Mouse (Mus musculus) MEL (cell line): ENCODE results near the gene Lcn9. TPM values are rescaled to one million over a fixed set of nuclear protein-coding genes. Genes with fewer than 3 reads are reported as not detected.

ENCODE experiments used
- DNase-seq: peaks from one replicate; pipeline ENCODE4 v3.0.0; 2011; ENCODE audit warnings: low read depth, low spot score
- H3K27ac ChIP-seq: 2 replicates; pipeline ENCODE4 v1.5.1; 2012; ENCODE audit warnings: low read depth, mild to moderate bottlenecking, control low read depth, low read length, moderate library complexity; ENCODE audit not compliant: control insufficient read depth
- H3K27me3 ChIP-seq, 2 experiments: fragments of 150-350 bp in 1 of 2; sonication (generic) in 1 of 2; 2 replicates each; pipeline ENCODE4 v1.6.1; 2012; ENCODE audit warnings: low read length in 2 of 2, mild to moderate bottlenecking in 2 of 2, improper control_type of control experiment in 1 of 2, moderate library complexity in 1 of 2; ENCODE audit not compliant: insufficient read depth in 2 of 2, control insufficient read depth in 1 of 2
- H3K36me3 ChIP-seq, 2 experiments: 2 replicates each; pipeline ENCODE4 v1.6.1; 2012 to 2014; ENCODE audit warnings: low read length in 2 of 2, improper control_type of control experiment in 1 of 2, inconsistent platforms in 1 of 2, mild to moderate bottlenecking in 1 of 2; ENCODE audit not compliant: insufficient read depth in 2 of 2, control insufficient read depth in 1 of 2
- H3K4me1 ChIP-seq, 2 experiments: fragments of 150-350 bp in 1 of 2; sonication (generic) in 1 of 2; 2 replicates each; pipeline ENCODE4 v1.6.1; 2012; ENCODE audit warnings: low read length in 2 of 2, improper control_type of control experiment in 1 of 2, mild to moderate bottlenecking in 1 of 2; ENCODE audit not compliant: insufficient read depth in 2 of 2, control insufficient read depth in 1 of 2
- H3K4me3 ChIP-seq, 2 experiments: fragments of 150-350 bp in 1 of 2; sonication (generic) in 1 of 2; 2 replicates each; pipeline ENCODE4 v1.5.1; 2012; ENCODE audit warnings: low read depth in 2 of 2, low read length in 2 of 2, mild to moderate bottlenecking in 2 of 2, moderate library complexity in 2 of 2, control low read depth in 1 of 2, improper control_type of control experiment in 1 of 2; ENCODE audit not compliant: control insufficient read depth in 1 of 2, insufficient read depth in 1 of 2
- H3K79me2 ChIP-seq: 2 replicates; pipeline ENCODE4 v1.6.1; 2012; ENCODE audit warnings: mild to moderate bottlenecking, low read length, moderate library complexity; ENCODE audit not compliant: control insufficient read depth, poor library complexity, insufficient read depth
- H3K9ac ChIP-seq: 2 replicates; pipeline ENCODE4 v1.6.1; 2012; ENCODE audit warnings: low read depth, mild to moderate bottlenecking, control low read depth, low read length, moderate library complexity; ENCODE audit not compliant: control insufficient read depth, poor library complexity, severe bottlenecking
- H3K9me3 ChIP-seq: fragments of 150-350 bp; sonication (generic); replicated peaks from 2 replicates; pipeline ENCODE4 v1.6.1; 2012; ENCODE audit warnings: mild to moderate bottlenecking, low read length, improper control_type of control experiment, moderate library complexity; ENCODE audit not compliant: insufficient read depth
- CHD1 ChIP-seq: IDR thresholded peaks from 2 replicates; pipeline ENCODE4 v1.6.1; 2012; ENCODE audit warnings: low read depth, mild to moderate bottlenecking, inconsistent platforms, low read length, improper control_type of control experiment
- CTCF ChIP-seq, 3 experiments: IDR thresholded peaks in 2 of 3; conservative IDR thresholded peaks in 1 of 3; 2 replicates each; pipeline ENCODE4 v1.5.1; 2011 to 2012; ENCODE audit warnings: low read length in 3 of 3, low read depth in 2 of 3, mild to moderate bottlenecking in 2 of 3, improper control_type of control experiment in 1 of 3, inconsistent platforms in 1 of 3, mixed read lengths in 1 of 3, moderate library complexity in 1 of 3; ENCODE audit not compliant: control insufficient read depth in 1 of 3, insufficient read depth in 1 of 3, poor library complexity in 1 of 3, severe bottlenecking in 1 of 3
- EP300 ChIP-seq, 2 experiments: IDR thresholded peaks; 2 replicates each; pipeline ENCODE4 v1.6.1; 2011; ENCODE audit warnings: improper control_type of control experiment in 2 of 2, low read length in 2 of 2, low read depth in 1 of 2, mild to moderate bottlenecking in 1 of 2
- GATA1 ChIP-seq: IDR thresholded peaks from 2 replicates; pipeline ENCODE4 v1.6.1; 2011; ENCODE audit warnings: low read depth, low read length, improper control_type of control experiment
- HCFC1 ChIP-seq: IDR thresholded peaks from 2 replicates; pipeline ENCODE4 v1.6.1; 2012; ENCODE audit warnings: low read depth, mild to moderate bottlenecking, inconsistent platforms, low read length, improper control_type of control experiment, moderate library complexity
- JUND ChIP-seq: IDR thresholded peaks from 2 replicates; pipeline ENCODE4 v1.6.1; 2011; ENCODE audit warnings: low read depth, mild to moderate bottlenecking, improper control_type of control experiment, low read length
- MAX ChIP-seq: IDR thresholded peaks from 2 replicates; pipeline ENCODE4 v1.6.1; 2011; ENCODE audit warnings: low read length, improper control_type of control experiment
- MAZ ChIP-seq: IDR thresholded peaks from 2 replicates; pipeline ENCODE4 v1.6.1; 2012; ENCODE audit warnings: low read depth, mild to moderate bottlenecking, inconsistent platforms, low read length, improper control_type of control experiment
- MYB ChIP-seq: IDR thresholded peaks from 2 replicates; pipeline ENCODE4 v1.6.1; 2011; ENCODE audit warnings: mild to moderate bottlenecking, low read depth, low read length, improper control_type of control experiment
- NELFE ChIP-seq: IDR thresholded peaks from 2 replicates; pipeline ENCODE4 v1.6.1; 2011; ENCODE audit warnings: low read depth, low read length, improper control_type of control experiment
- POLR2A ChIP-seq, 2 experiments: IDR thresholded peaks; 2 replicates each; pipeline ENCODE4 v1.6.1; 2011 to 2012; ENCODE audit warnings: low read length in 2 of 2, mild to moderate bottlenecking in 2 of 2, control low read depth in 1 of 2, improper control_type of control experiment in 1 of 2, low read depth in 1 of 2, moderate library complexity in 1 of 2; ENCODE audit not compliant: control insufficient read depth in 1 of 2, insufficient read depth in 1 of 2, poor library complexity in 1 of 2
- POLR2AphosphoS5 ChIP-seq: IDR thresholded peaks from 2 replicates; pipeline ENCODE4 v1.6.1; 2012; ENCODE audit warnings: low read depth, borderline replicate concordance, mild to moderate bottlenecking, inconsistent platforms, low read length, moderate library complexity, mixed read lengths
- SMC3 ChIP-seq: IDR thresholded peaks from 2 replicates; pipeline ENCODE4 v1.6.1; 2011; ENCODE audit warnings: low read depth, low read length, improper control_type of control experiment
- TAL1 ChIP-seq: IDR thresholded peaks from 2 replicates; pipeline ENCODE4 v1.6.1; 2012; ENCODE audit warnings: mild to moderate bottlenecking, inconsistent platforms, low read length, moderate library complexity, mixed read lengths
- TBP ChIP-seq: IDR thresholded peaks from 2 replicates; pipeline ENCODE4 v1.8.0; 2011; ENCODE audit warnings: low read depth, low read length, improper control_type of control experiment
- USF1 ChIP-seq: IDR thresholded peaks from 2 replicates; pipeline ENCODE4 v1.6.1; 2014; ENCODE audit warnings: low read depth, mild to moderate bottlenecking, inconsistent platforms, low read length, improper control_type of control experiment, moderate library complexity
- ZC3H11A ChIP-seq: IDR thresholded peaks from 2 replicates; pipeline ENCODE4 v1.6.1; 2012; ENCODE audit warnings: low read depth, mild to moderate bottlenecking, inconsistent platforms, low read length, improper control_type of control experiment
- ZKSCAN1 ChIP-seq: IDR thresholded peaks from 2 replicates; pipeline ENCODE4 v1.6.1; 2012; ENCODE audit warnings: low read depth, mild to moderate bottlenecking, inconsistent platforms, low read length, improper control_type of control experiment, moderate library complexity
- ZMIZ1 ChIP-seq: IDR thresholded peaks from 2 replicates; pipeline ENCODE4 v1.6.1; 2012; ENCODE audit warnings: low read depth, mild to moderate bottlenecking, inconsistent platforms, low read length, improper control_type of control experiment, moderate library complexity
- ZNF384 ChIP-seq: IDR thresholded peaks from 2 replicates; pipeline ENCODE4 v1.6.1; 2012; ENCODE audit warnings: low read depth, mild to moderate bottlenecking, inconsistent platforms, low read length, improper control_type of control experiment
- polyA plus RNA-seq, 2 experiments: library from polyadenylated mRNA; stranded (reverse) in 1 of 2; unstranded in 1 of 2; fragments of >175 nt in 1 of 2; fragments of >200 nt in 1 of 2; gene quantifications; 2 replicates each; pipeline versions ENCODE4 v1.2.1 to v1.2.4; 2012; ENCODE audit warnings: low replicate concordance in 2 of 2, low read depth in 1 of 2; ENCODE audit not compliant: insufficient read length in 2 of 2, insufficient read depth in 1 of 2, missing spikeins in 1 of 2
- total RNA-seq: library from RNA; depleted of rRNA; stranded (reverse); fragments of 300-350 nt; gene quantifications from 2 replicates; pipeline ENCODE4 v1.2.3, GENCODE M21; 2012

Lcn9 gene
- total and polyA plus RNA-seq, 3 experiments, result not detected

DNA sequence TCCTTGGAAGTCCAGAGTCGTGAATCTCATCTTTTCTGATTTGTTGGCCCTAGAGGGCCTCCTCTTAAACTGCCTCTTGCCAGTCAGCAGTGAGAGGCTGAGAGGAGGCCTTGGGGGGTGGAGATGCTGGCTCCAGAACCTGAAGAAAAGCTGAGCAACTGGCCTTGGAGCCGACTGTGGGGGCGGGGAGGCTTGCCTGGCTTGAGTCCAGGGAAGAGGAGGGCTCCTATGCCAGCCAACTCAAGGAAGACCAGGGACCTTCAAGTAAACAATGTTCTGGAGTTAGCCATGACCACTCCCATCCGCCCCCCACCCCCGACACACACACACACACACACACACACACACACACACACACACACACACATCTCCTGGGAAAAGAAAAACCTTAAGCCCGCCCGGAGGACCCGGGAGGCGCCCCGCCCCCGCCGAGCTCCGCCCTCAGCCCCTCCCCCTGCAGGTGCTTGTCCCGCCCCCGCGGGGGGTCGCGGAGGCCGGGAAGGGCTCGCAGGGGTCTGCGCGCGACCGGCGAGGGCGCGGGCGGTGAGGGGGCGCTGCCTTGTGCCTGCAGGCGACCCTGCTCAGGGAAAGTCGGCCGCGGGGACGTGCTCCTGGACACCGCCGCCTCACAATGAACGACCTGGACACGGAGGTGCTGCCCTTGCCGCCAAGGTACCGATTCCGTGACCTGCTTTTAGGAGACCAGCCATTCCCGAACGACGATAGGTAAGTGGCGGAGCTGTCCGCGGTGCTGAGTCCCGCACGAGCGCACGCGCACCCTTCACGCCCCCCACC is 40.6 kb downstream of the Lcn9 start, which contains the start of gene Kcnt1:
Gene Kcnt1 (plus strand): TSS at position 398 of the 795 bp plus-strand sequence.
- no peaks in the 10 kb centered on the region for H3K27me3 ChIP-seq
- DNase-seq, result no peak
- H3K27ac ChIP-seq, result no peak within 1 kb of the TSS
- no peak within 1 kb of the TSS for H3K4me3 ChIP-seq
- TF ChIP-seq USF1 (no peak), TBP (no peak), SMC3 (no peak), CTCF (IDR thresholded peaks at IDR 0.05 in 2 of 3, conservative IDR thresholded peaks at IDR 0.05 in 1 of 3; ENCODE audit: control insufficient read depth in 1 of 3, insufficient read depth in 1 of 3, low read depth in 2 of 3, low read length in 3 of 3, poor library complexity in 1 of 3, severe bottlenecking in 1 of 3) (no peak), MAZ (no peak), ZC3H11A (no peak)
- H3K4me1 ChIP-seq, result no peaks in the 10 kb centered on the region
- H3K9ac ChIP-seq, result no peak within 1 kb of the TSS
- H3K36me3 ChIP-seq, result no peaks in the 10 kb centered on the region
- no peaks in the 10 kb centered on the region for H3K79me2 ChIP-seq
- no peaks in the 10 kb centered on the region for H3K9me3 ChIP-seq

DNA sequence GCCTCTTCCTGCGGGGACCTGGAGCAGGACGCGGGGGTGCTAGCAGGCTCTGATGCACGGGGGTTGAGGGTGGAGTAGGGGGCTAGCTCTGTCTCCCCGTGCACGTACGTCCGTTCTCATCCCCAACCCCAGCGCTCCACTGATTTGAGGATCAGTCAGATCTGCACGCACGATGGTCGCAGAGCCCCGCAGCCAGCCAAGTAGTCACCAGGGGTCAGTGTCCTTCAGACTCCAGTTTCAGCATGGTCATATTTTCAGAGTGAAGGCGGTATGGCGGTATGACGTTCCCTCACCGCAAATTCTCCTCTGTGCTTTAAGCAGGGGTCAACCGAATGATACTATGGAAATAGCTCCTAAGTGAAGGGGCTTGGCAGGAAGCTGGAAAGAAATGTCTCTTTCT is 41.3 kb downstream of the Lcn9 start:
- no peaks in the 10 kb centered on the region for H3K79me2 ChIP-seq
- H3K9ac ChIP-seq, result no peak overlapping the region
- H3K4me1 ChIP-seq, result no peaks in the 10 kb centered on the region
- H3K4me3 ChIP-seq, result no peak overlapping the region
- H3K36me3 ChIP-seq, result no peaks in the 10 kb centered on the region
- H3K9me3 ChIP-seq, result no peaks in the 10 kb centered on the region
- TF ChIP-seq MAX (no peak), ZNF384 (no peak), ZKSCAN1 (no peak), EP300 (IDR thresholded peaks at IDR 0.05; ENCODE audit: low read depth in 1 of 2, low read length in 2 of 2) (no peak), POLR2A (IDR thresholded peaks at IDR 0.05; ENCODE audit: control insufficient read depth in 1 of 2, insufficient read depth in 1 of 2, low read depth in 1 of 2, low read length in 2 of 2, poor library complexity in 1 of 2) (no peak), MYB (no peak), HCFC1 (no peak), ZMIZ1 (no peak), NELFE (no peak), USF1 (no peak), ZC3H11A (no peak), CHD1 (no peak), TAL1 (no peak), GATA1 (no peak), POLR2AphosphoS5 (no peak), JUND (no peak), SMC3 (no peak)
- no peaks in the 10 kb centered on the region for H3K27me3 ChIP-seq
- DNase-seq, result no peak
- no peak overlapping the region for H3K27ac ChIP-seq
